Mouse (Mus musculus) spleen, postnatal 36 days (tissue): ENCODE measurements around the gene Hoxd13.

Experiments used
- DNase-seq, 2 experiments: peaks; one replicate each; pipeline ENCODE4 v3.0.0; 2022; ENCODE audit warnings: low spot score in 2 of 2, mixed read lengths in 1 of 2

The Hoxd13 gene

DNA sequence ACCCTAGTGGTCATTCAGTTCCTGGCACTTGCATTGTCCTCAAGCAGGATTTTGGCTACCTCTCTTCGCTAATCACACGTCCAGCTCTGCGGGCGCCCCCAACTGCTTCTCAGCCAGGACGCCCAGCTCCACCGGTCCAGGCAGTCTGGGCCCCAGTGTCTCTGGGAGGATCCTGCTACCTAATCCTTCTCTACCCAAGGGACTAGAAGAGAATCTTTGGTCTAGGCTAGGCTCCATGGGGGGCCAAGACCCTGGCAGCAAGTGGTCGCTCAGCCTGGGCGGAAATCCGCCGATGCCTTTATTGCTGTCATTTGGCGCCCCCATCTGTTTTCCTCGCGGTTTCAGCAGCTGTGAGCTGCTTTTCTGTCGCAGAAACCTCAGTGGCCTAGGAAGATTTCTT, 6.4 kb upstream of the Hoxd13 start:
- no peak for DNase-seq

DNA sequence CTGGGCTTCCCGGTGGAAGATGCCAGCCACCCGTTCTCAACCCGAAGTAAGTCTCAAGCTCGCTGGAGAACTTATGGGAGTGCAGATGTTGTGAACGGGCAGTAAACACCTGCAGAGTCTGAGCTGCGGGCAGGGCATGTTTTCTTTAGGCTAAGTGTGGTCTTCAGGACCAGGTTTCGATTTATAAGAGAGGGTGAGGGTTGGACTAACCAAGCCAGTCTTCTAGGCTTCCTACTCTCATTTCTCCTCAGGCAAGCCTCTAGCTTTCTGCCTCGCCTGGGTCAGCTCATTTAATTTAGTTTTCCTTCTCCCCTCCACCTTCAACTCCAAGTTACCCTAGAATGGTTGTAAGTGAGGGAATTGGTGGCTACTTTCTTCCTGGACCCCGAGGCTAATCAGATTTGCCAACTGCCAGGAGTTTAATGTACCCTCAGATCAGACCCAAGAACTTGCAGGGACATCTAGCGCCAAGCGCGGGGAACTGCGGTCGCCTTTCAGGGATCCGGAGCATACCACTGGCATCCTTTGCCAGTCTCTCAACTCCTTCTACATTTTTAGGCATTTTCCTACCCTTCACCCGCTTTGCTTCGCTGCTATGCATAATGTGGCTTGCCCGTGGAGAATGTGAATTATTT, 4.7 kb upstream of the Hoxd13 start:
- DNase-seq, result no peak

- no peak for DNase-seq
Measured at GRCm38 (mm10) chr2:74666411-74666810, 1.7 kb upstream of the Hoxd13 start.

DNA sequence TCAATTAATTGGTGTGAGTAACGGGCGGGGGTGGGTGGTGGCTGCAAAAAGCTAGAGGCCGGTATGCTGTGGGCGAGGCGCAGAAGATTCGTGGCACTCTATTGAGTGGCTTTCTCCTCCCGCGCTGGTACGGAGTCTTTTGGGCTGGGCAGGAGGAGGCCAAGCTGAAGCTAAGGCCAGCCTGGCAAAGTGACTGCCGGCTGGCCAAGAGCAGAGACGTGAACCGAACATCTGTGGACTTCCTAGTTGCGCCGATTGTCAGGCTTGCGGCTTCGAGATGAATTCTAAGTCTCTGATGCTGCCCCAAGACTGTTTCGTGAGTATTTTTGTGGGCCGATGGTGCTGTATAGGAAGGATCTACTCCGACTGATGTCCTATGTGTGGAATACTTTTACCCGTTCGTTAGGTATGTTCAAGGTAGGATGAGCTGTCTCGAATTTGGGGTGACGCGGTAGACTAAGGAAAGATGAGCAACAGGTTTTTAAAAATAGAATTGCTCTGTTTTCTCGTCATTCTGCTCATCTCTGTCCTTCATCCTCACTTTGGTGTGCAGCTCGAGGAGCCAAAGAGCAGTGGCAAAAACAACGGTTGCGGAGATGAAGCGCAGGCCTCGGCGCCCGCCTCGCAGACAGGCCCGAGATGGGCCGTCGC, 794 bp upstream of the Hoxd13 start:
- DNase-seq, result no peak

GRCm38 (mm10) chr2:74668370-74669229, 490 bp downstream of the Hoxd13 start:
- DNase-seq, result no peak

DNA sequence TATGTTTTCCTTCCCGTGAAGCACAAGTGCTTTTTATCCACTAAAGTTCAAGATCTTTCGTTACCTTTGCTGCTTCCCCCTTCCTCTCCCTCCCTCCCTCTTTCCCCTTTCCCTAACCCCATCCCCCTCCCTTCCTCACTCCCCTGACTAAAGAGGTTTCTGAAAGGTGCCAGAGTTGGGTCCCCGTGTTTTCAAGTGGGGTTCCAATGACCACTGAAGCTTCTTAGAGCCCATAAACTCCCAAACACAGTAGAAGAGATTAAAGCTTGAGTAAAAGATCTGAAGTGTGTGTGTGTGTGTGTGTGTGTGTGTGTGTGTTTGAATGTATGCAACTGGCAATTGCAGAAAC, 1.1 kb downstream of the Hoxd13 start:
- DNase-seq, result no peak

DNA sequence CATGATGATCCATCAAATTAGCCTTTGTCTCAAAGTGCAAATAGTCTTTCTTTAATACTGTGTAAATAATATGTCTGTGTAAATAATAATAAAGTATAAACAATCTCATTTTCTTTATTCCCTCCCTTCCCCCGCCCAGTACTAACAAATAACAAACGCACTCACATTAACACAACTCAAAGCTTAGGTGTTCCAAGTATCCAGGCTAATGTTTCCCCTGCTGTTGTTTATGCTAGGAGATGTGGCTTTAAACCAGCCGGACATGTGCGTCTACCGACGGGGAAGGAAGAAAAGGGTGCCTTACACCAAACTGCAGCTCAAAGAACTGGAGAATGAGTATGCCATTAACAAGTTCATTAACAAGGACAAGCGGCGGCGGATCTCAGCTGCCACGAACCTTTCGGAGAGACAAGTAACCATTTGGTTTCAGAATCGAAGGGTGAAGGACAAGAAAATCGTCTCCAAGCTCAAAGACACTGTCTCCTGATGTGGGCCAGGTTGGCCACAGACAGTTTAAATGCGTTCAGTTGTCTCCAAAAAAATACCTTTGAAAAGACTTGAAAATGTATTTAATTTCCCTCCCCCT, 1.6 kb downstream of the Hoxd13 start:
- no peak for DNase-seq

- DNase-seq, result no peak
Measured at GRCm38 (mm10) chr2:74670632-74671188, 2.6 kb downstream of the Hoxd13 start.

DNA sequence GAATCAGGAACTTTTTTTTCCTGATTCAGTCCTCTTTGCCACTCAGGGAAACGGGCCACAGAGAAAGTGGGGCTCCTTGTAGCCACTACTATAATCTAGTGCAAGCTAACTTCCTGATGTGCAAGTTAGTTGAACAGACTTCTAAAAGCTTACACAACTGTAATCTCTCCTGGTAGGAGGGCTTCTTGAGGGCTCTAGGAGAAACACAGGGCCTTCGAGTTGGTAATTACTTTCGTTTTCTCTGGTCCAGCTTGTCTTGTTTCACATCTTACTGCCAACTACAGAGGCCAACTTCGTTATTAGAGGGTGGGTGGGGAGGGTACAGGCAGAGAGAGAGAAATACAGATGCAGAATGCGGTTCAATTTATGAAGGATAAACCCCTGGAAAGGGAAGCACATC, 3.7 kb downstream of the Hoxd13 start:
- no peak for DNase-seq

DNA sequence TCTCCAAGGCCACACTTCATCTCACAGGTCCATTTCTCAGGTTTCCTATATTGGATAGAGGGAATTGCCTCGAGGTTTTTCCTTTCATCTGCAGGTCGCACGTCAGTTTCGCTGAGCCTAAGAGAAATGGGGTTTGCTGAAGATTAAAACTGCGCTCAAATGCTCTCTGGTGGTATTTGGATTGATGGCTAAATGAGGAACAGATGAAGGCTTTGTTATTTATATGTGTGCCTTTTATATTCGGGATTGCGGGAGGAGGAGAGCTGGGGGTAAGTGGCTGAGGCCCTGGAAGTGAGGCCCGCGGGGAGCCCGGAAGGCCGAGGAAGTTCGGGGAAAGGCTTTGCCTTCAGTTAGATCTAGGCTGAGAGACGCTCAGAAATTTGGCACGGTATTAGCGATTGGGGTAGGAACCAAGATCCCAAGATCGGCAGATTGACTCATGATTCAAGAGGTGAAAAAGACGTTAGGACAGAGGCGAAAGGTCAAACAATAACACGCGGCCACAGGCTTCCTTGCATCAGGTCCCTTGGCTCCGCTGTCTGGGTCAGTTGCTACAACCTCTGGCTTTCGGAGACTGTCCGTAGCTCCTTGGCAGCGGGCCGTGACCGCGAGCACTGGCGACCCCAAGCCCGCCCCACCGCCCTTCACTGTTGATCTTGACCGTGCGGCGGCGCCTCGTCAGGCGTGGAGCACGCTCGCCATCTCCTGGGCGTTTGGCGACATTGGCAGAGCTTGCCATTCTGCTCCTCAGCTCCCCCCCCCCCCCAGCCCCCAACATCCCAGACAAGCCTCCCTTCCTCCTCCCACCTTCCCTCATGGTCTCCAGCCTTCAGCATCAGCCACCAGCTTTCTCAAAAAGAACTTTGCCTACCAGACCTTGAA, 4.6 kb downstream of the Hoxd13 start:
- peak in 1 of 2 experiments; percentile 13 for DNase-seq

- DNase-seq, result no peak
Measured at GRCm38 (mm10) chr2:74673835-74674425, 5.8 kb downstream of the Hoxd13 start.

GRCm38 (mm10) chr2:74674881-74675665, 7.0 kb downstream of the Hoxd13 start, which contains the start of gene Hoxd12:
Gene Hoxd12 (plus strand): TSS chr2:74675013.
- no peak for DNase-seq

- no peak for DNase-seq
Measured at GRCm38 (mm10) chr2:74675666-74676282, 7.7 kb downstream of the Hoxd13 start.

DNA sequence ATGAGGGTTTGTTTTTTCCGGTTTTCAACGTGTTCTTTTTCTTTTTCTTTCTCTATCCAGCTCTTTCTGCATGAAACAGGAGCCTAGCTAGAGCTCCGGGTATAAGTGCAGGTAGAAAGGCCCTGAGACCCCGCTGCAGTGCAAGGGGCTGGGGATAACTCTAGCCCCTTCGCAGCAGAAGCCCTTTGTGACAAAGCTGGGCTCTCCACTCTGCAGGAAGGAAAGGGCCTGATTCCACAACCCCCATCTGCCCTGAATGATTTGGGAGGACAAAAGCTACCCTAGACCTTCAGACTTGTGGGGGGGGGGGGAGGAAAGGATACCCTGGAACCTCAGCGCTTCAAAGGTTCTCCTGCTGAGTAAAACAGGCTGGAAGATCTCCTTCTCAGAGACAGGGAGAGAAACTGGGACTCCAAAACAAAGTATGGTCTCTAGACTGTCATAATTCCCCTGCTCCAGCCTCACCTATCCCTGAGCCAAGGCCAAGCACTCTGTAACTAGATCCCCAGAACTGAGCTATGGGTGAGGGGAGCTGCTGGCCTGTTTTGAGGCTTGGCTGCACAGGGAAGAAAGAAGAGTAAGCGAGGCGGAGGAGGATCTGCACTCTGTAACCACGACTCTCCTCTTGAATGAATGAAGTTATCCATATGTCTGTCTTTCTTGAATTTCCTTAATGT, 8.4 kb downstream of the Hoxd13 start:
- DNase-seq, result no peak

GRCm38 (mm10) chr2:74677106-74677505, 9.0 kb downstream of the Hoxd13 start:
- DNase-seq, result no peak

- DNase-seq, result no peak
Measured at GRCm38 (mm10) chr2:74678891-74679595, 10.9 kb downstream of the Hoxd13 start, which contains the start of gene Hoxd11. Gene Hoxd11 (plus strand): TSS chr2:74679557.

GRCm38 (mm10) chr2:74679596-74679971, 11.5 kb downstream of the Hoxd13 start:
- no peak for DNase-seq

GRCm38 (mm10) chr2:74679980-74680379, 11.9 kb downstream of the Hoxd13 start:
- no peak for DNase-seq
